Mouse (Mus musculus): ENCODE results near the gene Cfap61. TPM values are rescaled to one million over a fixed set of nuclear protein-coding genes. Genes with fewer than 3 reads are reported as not detected.

Gene Cfap61
- polyA plus RNA-seq, 1 experiment from 2014 or later = 2.9 TPM

DNA sequence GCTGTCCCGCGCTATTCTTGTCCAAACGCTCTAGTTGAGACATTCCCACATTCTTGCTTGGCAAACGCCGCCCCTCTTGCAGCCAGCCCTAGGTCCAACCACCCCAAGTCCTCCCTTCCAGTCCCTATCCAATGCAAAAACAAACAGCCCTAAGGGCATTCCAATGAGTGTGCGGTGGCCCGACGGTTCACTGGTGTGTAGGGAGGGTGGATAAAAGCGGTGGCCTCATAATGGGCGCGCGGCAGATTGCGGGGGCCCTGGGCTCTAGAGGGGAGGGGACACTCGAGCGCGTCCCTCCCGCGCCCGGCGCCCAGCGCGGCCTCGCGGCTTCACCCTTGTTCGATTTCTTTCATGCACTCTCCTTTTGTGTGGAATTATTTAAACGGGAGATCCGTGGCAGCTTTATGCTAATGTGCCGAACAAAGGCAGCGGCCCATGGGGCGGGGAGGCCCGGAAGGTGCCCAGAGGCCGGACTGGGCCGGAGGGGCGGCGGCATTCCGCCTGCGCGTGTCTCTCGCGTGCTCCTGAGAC lies 283.6 kb downstream of the Cfap61 start:
- Histone ChIP-seq H3K9me3 (replicated peaks; ENCODE audit: control insufficient read depth, low read length, poor library complexity, severe bottlenecking) (no peaks in the 10 kb centered on the region), H3K36me3 (ENCODE audit: control insufficient read depth, insufficient read depth, low read length) (no peaks in the 10 kb centered on the region), H3K27me3 (ENCODE audit: control insufficient read depth, insufficient read depth, low read depth, low read length) (no peaks in the 10 kb centered on the region), H3K4me1 (ENCODE audit: control insufficient read depth, insufficient read depth, low read length) (peaks cover 35% of the 10 kb centered on the region), H3K27ac (ENCODE audit: low read length) (peak overlapping the region; percentile 55), H3K4me2 (ENCODE audit: low read length) (peak overlapping the region; percentile 53), H3K4me3 (ENCODE audit: low read depth, low read length) (peak overlapping the region; percentile 19), H3K9ac (ENCODE audit: low read depth, low read length) (peak overlapping the region; percentile 49)
- ATAC-seq = peak; percentile 7; the same call in 1 of the 2 replicates
- 2% methylated on average over 37 of the region's 40 CpGs for WGBS

DNA sequence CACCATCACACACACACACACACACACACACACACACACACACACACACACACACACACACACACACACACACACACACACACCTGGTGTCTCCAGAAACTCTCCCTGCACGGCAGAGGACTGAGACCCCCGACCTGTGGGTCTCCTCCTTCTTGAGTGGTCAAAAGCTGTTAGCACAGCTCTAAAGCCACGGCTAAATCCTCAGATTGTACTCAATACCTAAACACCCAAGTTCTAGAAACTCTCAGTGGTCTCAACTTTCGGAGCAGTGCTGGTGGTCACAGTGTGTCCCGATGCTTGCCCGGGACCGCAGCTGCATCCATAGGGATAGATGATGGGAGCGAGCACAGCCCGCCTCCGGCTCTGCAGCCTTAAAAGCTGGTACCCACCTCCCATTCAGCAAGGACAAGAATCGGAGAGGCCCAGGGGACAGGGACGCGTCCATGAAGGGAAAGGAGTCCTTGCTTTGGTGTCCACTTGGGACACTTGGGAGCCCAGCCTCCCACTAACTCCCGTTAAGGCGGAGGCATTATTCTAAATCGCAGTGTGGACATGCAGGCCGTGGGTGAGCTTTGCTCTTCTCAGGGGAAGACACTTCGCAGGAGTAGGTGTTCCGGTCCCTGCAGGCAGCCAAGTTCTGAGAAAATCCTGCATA lies 284.4 kb downstream of the Cfap61 start:
- no peak for ATAC-seq
- Histone ChIP-seq H3K4me1 (ENCODE audit: control insufficient read depth, insufficient read depth, low read length) (peaks cover 35% of the 10 kb centered on the region), H3K27ac (ENCODE audit: low read length) (0 out of 2 replicates have a peak overlapping the region, but pooled peaks have one; percentile 11), H3K36me3 (ENCODE audit: control insufficient read depth, insufficient read depth, low read length) (no peaks in the 10 kb centered on the region), H3K4me3 (ENCODE audit: low read depth, low read length) (no peak overlapping the region), H3K9me3 (replicated peaks; ENCODE audit: control insufficient read depth, low read length, poor library complexity, severe bottlenecking) (no peaks in the 10 kb centered on the region), H3K4me2 (ENCODE audit: low read length) (peak overlapping the region; percentile 35), H3K9ac (ENCODE audit: low read depth, low read length) (peak overlapping the region; percentile 32; the same call in 1 of the 2 replicates), H3K27me3 (ENCODE audit: control insufficient read depth, insufficient read depth, low read depth, low read length) (no peaks in the 10 kb centered on the region)
- WGBS = 5% methylated on average over 19 of the region's 19 CpGs

DNA sequence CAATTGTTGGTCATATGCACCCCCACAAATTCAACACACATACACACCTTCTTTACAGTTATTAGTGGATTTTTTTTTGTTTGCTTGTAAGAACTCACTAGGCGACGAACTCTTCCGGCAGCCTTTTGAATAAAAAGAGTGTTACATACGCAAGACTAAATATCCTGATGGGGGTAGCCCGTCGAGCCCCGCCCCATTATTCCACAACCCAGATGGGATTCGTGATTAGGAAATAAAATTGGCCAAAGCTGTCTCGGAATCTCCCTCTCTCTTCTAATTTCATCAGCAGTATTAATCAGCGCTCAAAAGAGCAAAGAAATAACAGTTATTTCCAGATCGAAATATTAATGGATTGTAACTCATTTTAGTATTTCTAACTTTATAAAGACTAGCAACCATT lies 285.2 kb downstream of the Cfap61 start:
- H3K27ac ChIP-seq (ENCODE audit: low read length) = no peak overlapping the region
- H3K27me3 ChIP-seq (ENCODE audit: control insufficient read depth, insufficient read depth, low read depth, low read length) = no peaks in the 10 kb centered on the region
- peak overlapping the region; percentile 12; the same call in 1 of the 2 replicates for H3K4me2 ChIP-seq (ENCODE audit: low read length)
- no peak overlapping the region for H3K4me3 ChIP-seq (ENCODE audit: low read depth, low read length)
- no peaks in the 10 kb centered on the region for H3K36me3 ChIP-seq (ENCODE audit: control insufficient read depth, insufficient read depth, low read length)
- ATAC-seq = no peak
- WGBS = 13% methylated on average over 11 of the region's 11 CpGs
- H3K4me1 ChIP-seq (ENCODE audit: control insufficient read depth, insufficient read depth, low read length) = peaks cover 35% of the 10 kb centered on the region
- no peaks in the 10 kb centered on the region for H3K9me3 ChIP-seq (replicated peaks; ENCODE audit: control insufficient read depth, low read length, poor library complexity, severe bottlenecking)
- no peak overlapping the region for H3K9ac ChIP-seq (ENCODE audit: low read depth, low read length)

- Histone ChIP-seq H3K27ac (ENCODE audit: low read length) (peak overlapping the region; percentile 95), H3K36me3 (ENCODE audit: control insufficient read depth, insufficient read depth, low read length) (no peaks in the 10 kb centered on the region), H3K27me3 (ENCODE audit: control insufficient read depth, insufficient read depth, low read depth, low read length) (no peaks in the 10 kb centered on the region), H3K4me3 (ENCODE audit: low read depth, low read length) (peak overlapping the region; percentile 81), H3K4me2 (ENCODE audit: low read length) (peak overlapping the region; percentile 90), H3K9ac (ENCODE audit: low read depth, low read length) (peak overlapping the region; percentile 90), H3K4me1 (ENCODE audit: control insufficient read depth, insufficient read depth, low read length) (peaks cover 38% of the 10 kb centered on the region), H3K9me3 (replicated peaks; ENCODE audit: control insufficient read depth, low read length, poor library complexity, severe bottlenecking) (no peaks in the 10 kb centered on the region)
- 1% methylated on average over 24 of the region's 24 CpGs for WGBS
- no peak for ATAC-seq
Observed at GRCm38 (mm10) chr2:146220591-146221075, 286.0 kb downstream of the Cfap61 start.

DNA sequence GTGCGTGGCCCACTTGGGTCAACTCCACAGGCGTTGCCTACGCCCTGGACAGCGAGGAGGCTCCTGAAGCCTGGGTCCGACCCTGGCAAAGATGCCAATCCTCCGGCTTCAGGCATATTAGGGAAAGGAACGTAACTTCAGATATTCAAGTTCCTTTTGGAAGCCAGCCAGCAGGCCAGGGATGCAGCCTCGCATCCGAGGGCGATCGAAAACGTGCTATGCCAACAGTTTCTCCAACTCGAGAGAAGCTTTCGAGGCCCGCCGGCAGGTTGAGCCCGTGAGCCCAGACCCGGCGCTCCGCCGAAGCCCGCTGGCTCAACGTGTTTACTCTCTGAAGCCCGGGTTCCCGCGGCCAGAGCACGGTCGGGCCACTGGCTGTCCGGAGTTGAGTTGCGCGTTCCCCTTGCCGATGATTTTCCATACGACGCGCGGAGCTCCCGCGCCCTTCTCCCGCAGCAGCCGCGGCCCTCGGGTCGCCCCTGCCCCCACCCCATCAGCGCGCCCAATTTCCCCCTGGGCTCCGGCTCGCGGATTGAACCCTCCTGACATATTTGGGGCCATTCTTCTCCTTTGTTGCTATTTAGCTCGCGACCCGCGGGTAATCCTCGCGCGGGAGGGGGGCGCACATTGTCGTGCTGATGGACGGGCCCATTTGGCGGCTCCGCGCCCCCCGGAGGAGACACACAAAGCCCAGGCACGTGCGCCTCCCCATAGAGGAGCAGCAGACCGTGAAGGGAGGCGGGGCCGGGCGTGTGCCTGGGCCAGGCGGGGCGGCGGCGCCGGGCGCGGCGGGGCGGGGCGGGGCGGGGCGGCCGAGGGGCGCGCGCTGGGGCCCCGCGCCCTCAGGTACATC lies 286.7 kb downstream of the Cfap61 start, which contains the start of gene Insm1:
Insm1 (plus strand) TSS at position 846 of the 853 bp plus-strand sequence.
- peak within 1 kb of the TSS; percentile 90 for H3K4me2 ChIP-seq (ENCODE audit: low read length)
- ATAC-seq = peak; percentile 37
- peak within 1 kb of the TSS; percentile 81 for H3K4me3 ChIP-seq (ENCODE audit: low read depth, low read length)
- no peaks in the 10 kb centered on the region for H3K9me3 ChIP-seq (replicated peaks; ENCODE audit: control insufficient read depth, low read length, poor library complexity, severe bottlenecking)
- under 1% methylated on average over 84 of the region's 86 CpGs for WGBS
- peak within 1 kb of the TSS; percentile 90 for H3K9ac ChIP-seq (ENCODE audit: low read depth, low read length)
- H3K27me3 ChIP-seq (ENCODE audit: control insufficient read depth, insufficient read depth, low read depth, low read length) = no peaks in the 10 kb centered on the region
- no peaks in the 10 kb centered on the region for H3K36me3 ChIP-seq (ENCODE audit: control insufficient read depth, insufficient read depth, low read length)
- H3K27ac ChIP-seq (ENCODE audit: low read length) = peak within 1 kb of the TSS; percentile 95
- H3K4me1 ChIP-seq (ENCODE audit: control insufficient read depth, insufficient read depth, low read length) = peaks cover 39% of the 10 kb centered on the region

- H3K4me2 ChIP-seq (ENCODE audit: low read length) = peak overlapping the region; percentile 90
- ATAC-seq = peak; percentile 85
- peak overlapping the region; percentile 95 for H3K27ac ChIP-seq (ENCODE audit: low read length)
- H3K4me1 ChIP-seq (ENCODE audit: control insufficient read depth, insufficient read depth, low read length) = peaks cover 42% of the 10 kb centered on the region
- peak overlapping the region; percentile 90 for H3K9ac ChIP-seq (ENCODE audit: low read depth, low read length)
- no peaks in the 10 kb centered on the region for H3K36me3 ChIP-seq (ENCODE audit: control insufficient read depth, insufficient read depth, low read length)
- WGBS = under 1% methylated on average over 37 of the region's 44 CpGs
- no peaks in the 10 kb centered on the region for H3K27me3 ChIP-seq (ENCODE audit: control insufficient read depth, insufficient read depth, low read depth, low read length)
- H3K9me3 ChIP-seq (replicated peaks; ENCODE audit: control insufficient read depth, low read length, poor library complexity, severe bottlenecking) = no peaks in the 10 kb centered on the region
- H3K4me3 ChIP-seq (ENCODE audit: low read depth, low read length) = peak overlapping the region; percentile 81
Observed at GRCm38 (mm10) chr2:146221929-146222278, 287.3 kb downstream of the Cfap61 start.

- Histone ChIP-seq H3K4me2 (ENCODE audit: low read length) (peak overlapping the region; percentile 90), H3K36me3 (ENCODE audit: control insufficient read depth, insufficient read depth, low read length) (no peaks in the 10 kb centered on the region), H3K27me3 (ENCODE audit: control insufficient read depth, insufficient read depth, low read depth, low read length) (0 out of 2 replicates have a peak, but pooled peaks cover under 1% of the 10 kb centered on the region), H3K9me3 (replicated peaks; ENCODE audit: control insufficient read depth, low read length, poor library complexity, severe bottlenecking) (no peaks in the 10 kb centered on the region), H3K27ac (ENCODE audit: low read length) (peak overlapping the region; percentile 95), H3K4me3 (ENCODE audit: low read depth, low read length) (peak overlapping the region; percentile 81), H3K4me1 (ENCODE audit: control insufficient read depth, insufficient read depth, low read length) (peaks cover 36% of the 10 kb centered on the region), H3K9ac (ENCODE audit: low read depth, low read length) (peak overlapping the region; percentile 90)
- under 1% methylated on average over 119 of the region's 133 CpGs for WGBS
- peak; percentile 44 for ATAC-seq
Observed at GRCm38 (mm10) chr2:146222279-146223175, 287.9 kb downstream of the Cfap61 start.
